Mouse (Mus musculus): ENCODE results near the gene Slc19a3. TPM values are rescaled to one million over a fixed set of nuclear protein-coding genes. Genes with fewer than 3 reads are reported as not detected.
A peak's percentile ranks its signal among the peaks of the same experiment; 100 is the strongest.
"Not testable (repeated sequence)": the region's sequence is repeated elsewhere in the genome, so short reads cannot be mapped to it uniquely, and the experiment has no call there.

The Slc19a3 gene
- polyA plus RNA-seq, 1 experiment from 2014 or later: 2.3 TPM

DNA sequence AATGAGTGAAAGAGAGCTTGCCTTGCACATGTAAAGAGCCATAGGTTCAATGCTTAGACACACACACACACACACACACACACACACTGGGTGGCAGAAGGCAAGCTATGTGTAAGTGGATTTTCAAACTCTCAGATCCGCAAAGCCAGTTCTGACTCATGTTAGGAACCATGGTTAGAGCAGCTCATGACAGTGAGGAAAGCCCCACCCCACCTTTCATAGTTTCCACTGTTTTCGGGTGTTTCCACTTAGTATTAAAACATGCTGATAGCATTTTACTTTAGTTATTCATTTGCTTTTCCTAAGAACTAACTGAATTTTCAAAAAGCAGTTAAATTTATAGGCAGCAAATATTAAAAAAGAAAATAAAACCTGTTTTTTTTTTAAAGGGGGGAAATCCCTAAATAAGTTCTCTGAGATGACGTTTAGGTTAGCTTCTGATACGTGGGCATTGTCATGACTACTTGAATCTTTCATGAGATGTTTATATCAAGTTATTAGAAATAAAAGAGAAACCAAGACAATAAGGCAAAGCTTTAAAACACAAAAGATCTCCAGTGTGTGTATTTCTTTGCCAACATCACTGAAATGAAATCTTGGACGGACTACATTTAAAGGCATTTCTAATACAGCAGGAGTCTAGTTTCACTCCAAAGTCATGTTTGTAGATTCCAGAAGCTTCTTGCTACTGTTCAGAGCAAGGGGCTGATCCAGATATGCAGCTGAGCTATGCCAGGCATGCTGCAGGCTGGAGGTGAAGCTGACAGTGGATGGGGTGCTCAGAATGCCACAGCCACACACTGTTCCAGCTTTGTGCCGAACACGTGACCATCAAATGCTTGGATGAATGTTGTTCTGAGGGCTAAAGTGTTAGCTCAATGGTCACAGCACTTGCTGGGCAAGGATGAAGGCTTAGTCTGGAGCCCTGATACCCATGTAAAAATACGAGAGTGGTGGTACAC is 31.7 kb downstream of the Slc19a3 start:
- no peak overlapping the region for H3K27ac ChIP-seq (ENCODE audit: poor library complexity, severe bottlenecking)
- whole genome bisulfite sequencing: 53% methylated on average over 8 of the region's 8 CpGs

DNA sequence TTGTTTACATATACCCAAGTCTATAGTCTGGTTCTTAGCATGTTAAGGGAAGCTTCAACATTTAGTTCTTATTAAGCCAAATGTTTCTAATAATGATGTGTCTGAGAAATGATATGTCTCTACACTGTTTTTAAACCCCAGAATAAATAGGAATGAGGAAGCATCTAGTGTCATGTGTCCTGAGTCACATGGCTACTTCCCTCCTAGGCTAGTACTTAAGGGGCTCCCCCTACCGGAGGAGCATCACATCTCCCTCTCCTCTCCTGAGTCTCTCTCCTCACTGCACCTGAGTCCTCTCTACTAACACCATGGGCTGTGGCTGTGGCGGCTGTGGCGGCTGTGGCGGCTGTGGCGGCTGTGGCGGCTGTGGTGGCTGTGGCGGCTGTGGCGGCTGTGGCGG is 37.9 kb downstream of the Slc19a3 start, which contains the start of gene Gm47959:
Gm47959 (plus strand) TSS at position 243 of the 400 bp plus-strand sequence.
- not testable (repeated sequence) for H3K4me2 ChIP-seq; H3K27ac ChIP-seq (ENCODE audit: poor library complexity, severe bottlenecking); H3K9me3 ChIP-seq (replicated peaks); H3K27me3 ChIP-seq (replicated peaks); H3K9ac ChIP-seq; H3K4me1 ChIP-seq (replicated peaks); ATAC-seq (ENCODE audit: insufficient number of reproducible peaks, low FRiP score); H3K36me3 ChIP-seq; H3K4me3 ChIP-seq
- 95% methylated on average over 9 of the region's 9 CpGs for WGBS

More for the DNA sequence above, 31.7 kb downstream of the Slc19a3 start:
- H3K4me3 ChIP-seq: no peak overlapping the region
- no peaks in the 10 kb centered on the region for H3K36me3 ChIP-seq
- 0 out of 2 replicates have a peak overlapping the region, but pooled peaks have one; percentile 0 for H3K4me2 ChIP-seq
- no peaks in the 10 kb centered on the region for H3K9me3 ChIP-seq (replicated peaks)
- no peaks in the 10 kb centered on the region for H3K27me3 ChIP-seq (replicated peaks)
- ATAC-seq (ENCODE audit: insufficient number of reproducible peaks, low FRiP score): no peak
- H3K9ac ChIP-seq: no peak overlapping the region
- H3K4me1 ChIP-seq (replicated peaks): peaks cover 20% of the 10 kb centered on the region

DNA sequence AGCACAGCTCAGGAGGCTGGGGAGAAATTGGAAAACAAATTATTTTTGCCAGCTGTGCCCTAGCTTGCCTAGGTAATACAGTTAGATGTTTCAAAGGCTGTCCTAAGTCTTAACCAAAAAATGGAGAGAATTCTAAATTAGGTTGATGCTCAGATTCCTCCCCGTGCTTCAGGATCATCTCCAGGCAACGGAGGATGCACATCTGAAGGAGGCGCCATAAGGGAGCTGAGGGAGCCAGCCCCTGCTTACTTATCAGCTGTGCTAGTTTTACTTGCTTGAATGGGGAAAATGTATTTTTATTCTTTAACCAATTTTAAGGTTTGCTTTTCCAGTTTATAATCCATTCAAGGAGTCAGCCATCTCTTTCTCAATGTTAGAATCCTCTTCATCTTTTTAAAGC is 44.3 kb downstream of the Slc19a3 start:
- H3K4me3 ChIP-seq: no peak overlapping the region
- ATAC-seq (ENCODE audit: insufficient number of reproducible peaks, low FRiP score): no peak
- no peak overlapping the region for H3K9ac ChIP-seq
- H3K4me2 ChIP-seq: no peak overlapping the region
- no peaks in the 10 kb centered on the region for H3K27me3 ChIP-seq (replicated peaks)
- H3K4me1 ChIP-seq (replicated peaks): peaks cover 4% of the 10 kb centered on the region; the same call in 1 of the 2 replicates
- no peak overlapping the region for H3K27ac ChIP-seq (ENCODE audit: poor library complexity, severe bottlenecking)
- 73% methylated on average over 3 of the region's 3 CpGs for WGBS
- no peaks in the 10 kb centered on the region for H3K9me3 ChIP-seq (replicated peaks)
- H3K36me3 ChIP-seq: no peaks in the 10 kb centered on the region

DNA sequence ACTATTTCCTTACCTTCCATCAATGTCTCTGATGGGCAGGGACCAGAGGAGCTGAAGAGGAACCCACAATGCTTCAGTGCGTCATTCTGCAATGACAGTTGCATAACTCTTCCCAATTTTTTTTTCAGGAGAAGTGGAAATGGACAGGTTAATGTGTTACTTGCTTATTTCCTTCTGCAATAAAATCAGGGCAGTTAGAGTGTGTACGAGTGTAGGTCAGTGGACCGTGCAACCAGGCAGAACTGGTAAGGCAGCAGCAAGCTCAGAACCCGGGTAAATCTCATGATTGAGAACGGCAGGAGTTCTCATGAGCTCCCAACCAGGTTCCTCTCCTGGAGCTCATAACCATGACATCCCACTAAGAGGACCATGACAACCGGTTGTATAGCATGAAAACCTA is 46.2 kb downstream of the Slc19a3 start:
- 82% methylated on average over 6 of the region's 6 CpGs for WGBS
- no peak overlapping the region for H3K27ac ChIP-seq (ENCODE audit: poor library complexity, severe bottlenecking)

DNA sequence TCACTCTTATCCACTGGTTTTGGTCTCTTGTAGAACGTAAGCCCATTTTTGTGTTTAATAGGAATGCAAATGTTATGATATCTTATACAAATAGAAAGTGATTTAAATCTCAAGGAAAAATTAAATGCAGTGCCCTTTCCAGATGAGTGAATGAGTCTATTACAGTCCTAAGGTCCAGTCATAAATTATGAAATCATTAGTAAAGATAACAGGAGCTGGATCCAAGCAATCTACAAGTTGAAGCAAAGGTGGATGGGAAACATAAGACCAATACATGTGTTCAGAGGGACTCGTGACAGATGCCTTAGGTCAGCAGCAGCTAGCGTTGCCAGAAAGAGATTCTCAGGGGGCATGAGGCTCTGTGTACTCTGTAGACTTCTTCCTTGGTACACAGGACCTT is 46.7 kb downstream of the Slc19a3 start:
- no peaks in the 10 kb centered on the region for H3K36me3 ChIP-seq
- no peak overlapping the region for H3K9ac ChIP-seq
- no peak overlapping the region for H3K4me3 ChIP-seq
- no peak for ATAC-seq (ENCODE audit: insufficient number of reproducible peaks, low FRiP score)
- whole genome bisulfite sequencing: 76% methylated on average over 3 of the region's 3 CpGs
- peaks cover 4% of the 10 kb centered on the region; the same call in 1 of the 2 replicates for H3K4me1 ChIP-seq (replicated peaks)
- H3K9me3 ChIP-seq (replicated peaks): no peaks in the 10 kb centered on the region
- H3K27ac ChIP-seq (ENCODE audit: poor library complexity, severe bottlenecking): no peak overlapping the region
- H3K27me3 ChIP-seq (replicated peaks): no peaks in the 10 kb centered on the region
- no peak overlapping the region for H3K4me2 ChIP-seq

More for the DNA sequence above, 46.2 kb downstream of the Slc19a3 start:
- ATAC-seq (ENCODE audit: insufficient number of reproducible peaks, low FRiP score): no peak
- Histone ChIP-seq H3K4me3 (no peak overlapping the region), H3K4me2 (no peak overlapping the region), H3K9ac (no peak overlapping the region), H3K9me3 (replicated peaks) (no peaks in the 10 kb centered on the region), H3K27me3 (replicated peaks) (no peaks in the 10 kb centered on the region), H3K4me1 (replicated peaks) (peaks cover 4% of the 10 kb centered on the region; the same call in 1 of the 2 replicates), H3K36me3 (no peaks in the 10 kb centered on the region)

DNA sequence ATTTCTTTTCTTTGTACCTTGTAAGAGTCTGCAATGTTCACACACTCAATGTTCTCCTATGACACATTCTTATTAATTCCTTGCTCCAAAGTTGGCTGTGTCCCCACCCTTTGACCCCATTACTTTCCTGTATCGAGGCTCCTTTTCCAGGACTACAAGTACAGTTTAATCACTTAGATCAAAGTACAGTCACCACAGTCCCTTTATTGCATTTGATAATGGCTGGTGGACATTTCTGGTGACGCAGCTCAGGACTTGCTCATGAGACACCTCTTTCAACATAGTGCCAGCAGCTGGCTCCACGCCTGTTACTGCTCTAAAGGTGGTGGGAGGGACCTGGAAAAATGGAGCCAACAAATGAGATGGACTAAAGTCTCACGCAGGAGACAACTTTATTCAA is 47.2 kb downstream of the Slc19a3 start:
- ATAC-seq (ENCODE audit: insufficient number of reproducible peaks, low FRiP score): no peak
- Histone ChIP-seq H3K27ac (ENCODE audit: poor library complexity, severe bottlenecking) (no peak overlapping the region), H3K4me2 (no peak overlapping the region), H3K4me3 (no peak overlapping the region), H3K36me3 (no peaks in the 10 kb centered on the region), H3K4me1 (replicated peaks) (peaks cover 4% of the 10 kb centered on the region; the same call in 1 of the 2 replicates), H3K27me3 (replicated peaks) (no peaks in the 10 kb centered on the region), H3K9ac (no peak overlapping the region), H3K9me3 (replicated peaks) (no peaks in the 10 kb centered on the region)
- WGBS: 62% methylated on average over 4 of the region's 4 CpGs

DNA sequence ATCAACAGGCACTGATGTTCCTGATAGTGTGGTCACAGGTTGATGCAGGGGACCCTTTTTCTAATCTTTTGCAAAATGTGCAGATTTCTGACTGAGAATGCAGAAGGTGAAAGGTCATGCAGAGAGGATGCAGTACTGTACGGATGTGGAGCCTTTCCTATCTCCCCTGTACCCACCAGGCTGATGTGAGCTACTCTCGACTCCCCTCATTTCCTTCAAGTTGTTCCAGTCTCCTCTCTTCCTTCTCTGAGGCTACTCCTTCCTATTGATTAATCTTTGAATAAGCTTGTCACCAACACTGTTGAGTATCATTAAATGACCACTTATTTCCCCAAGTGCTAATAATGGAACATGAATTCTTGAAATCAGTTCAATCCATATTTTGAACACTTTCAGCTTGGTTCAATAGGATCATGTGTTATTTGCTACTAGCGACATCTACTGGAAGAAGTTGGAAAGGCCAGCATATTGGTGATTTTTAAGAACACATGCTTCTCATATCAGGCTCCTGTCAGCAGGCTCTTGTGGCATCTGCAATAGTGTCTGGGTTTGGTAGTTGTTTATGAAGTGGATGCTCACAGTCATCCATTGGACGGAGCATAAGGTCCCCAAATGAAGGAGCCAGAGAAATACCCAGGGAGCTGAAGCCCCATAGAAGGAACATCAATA is 50.6 kb downstream of the Slc19a3 start:
- H3K36me3 ChIP-seq: no peaks in the 10 kb centered on the region
- H3K27ac ChIP-seq (ENCODE audit: poor library complexity, severe bottlenecking): no peak overlapping the region
- peaks cover 4% of the 10 kb centered on the region; the same call in 1 of the 2 replicates for H3K4me1 ChIP-seq (replicated peaks)
- 0 out of 2 replicates have a peak, but pooled peaks have one; percentile 11 for ATAC-seq (ENCODE audit: insufficient number of reproducible peaks, low FRiP score)
- H3K27me3 ChIP-seq (replicated peaks): no peaks in the 10 kb centered on the region
- no peak overlapping the region for H3K9ac ChIP-seq
- H3K4me3 ChIP-seq: no peak overlapping the region
- WGBS: 22% methylated on average over 4 of the region's 4 CpGs
- H3K4me2 ChIP-seq: no peak overlapping the region
- peaks cover 8% of the 10 kb centered on the region for H3K9me3 ChIP-seq (replicated peaks)

DNA sequence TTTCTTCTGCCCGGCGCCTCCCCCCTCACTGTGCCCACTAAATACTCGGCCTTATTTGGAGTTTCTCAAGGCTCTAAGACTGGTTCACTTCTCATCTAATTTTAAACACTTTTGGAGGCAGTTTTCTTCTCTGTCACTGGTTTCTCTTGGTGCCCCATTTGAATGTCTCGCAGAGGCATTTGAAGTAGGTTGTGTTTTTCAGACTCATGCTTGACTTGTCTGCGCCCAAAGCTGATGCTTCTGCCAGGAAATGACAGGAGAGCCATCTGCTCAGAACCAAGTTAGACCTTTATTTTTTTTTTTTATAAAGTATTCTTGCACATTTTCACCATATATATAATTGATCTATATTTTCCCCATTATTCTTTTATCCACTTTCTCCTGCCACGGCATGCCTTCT is 51.5 kb downstream of the Slc19a3 start:
- Histone ChIP-seq H3K9ac (no peak overlapping the region), H3K4me3 (no peak overlapping the region), H3K4me1 (replicated peaks) (peaks cover 4% of the 10 kb centered on the region; the same call in 1 of the 2 replicates), H3K27me3 (replicated peaks) (no peaks in the 10 kb centered on the region), H3K9me3 (replicated peaks) (peaks cover 8% of the 10 kb centered on the region), H3K36me3 (no peaks in the 10 kb centered on the region), H3K4me2 (no peak overlapping the region), H3K27ac (ENCODE audit: poor library complexity, severe bottlenecking) (no peak overlapping the region)
- ATAC-seq (ENCODE audit: insufficient number of reproducible peaks, low FRiP score): no peak
- WGBS: 81% methylated on average over 6 of the region's 6 CpGs

DNA sequence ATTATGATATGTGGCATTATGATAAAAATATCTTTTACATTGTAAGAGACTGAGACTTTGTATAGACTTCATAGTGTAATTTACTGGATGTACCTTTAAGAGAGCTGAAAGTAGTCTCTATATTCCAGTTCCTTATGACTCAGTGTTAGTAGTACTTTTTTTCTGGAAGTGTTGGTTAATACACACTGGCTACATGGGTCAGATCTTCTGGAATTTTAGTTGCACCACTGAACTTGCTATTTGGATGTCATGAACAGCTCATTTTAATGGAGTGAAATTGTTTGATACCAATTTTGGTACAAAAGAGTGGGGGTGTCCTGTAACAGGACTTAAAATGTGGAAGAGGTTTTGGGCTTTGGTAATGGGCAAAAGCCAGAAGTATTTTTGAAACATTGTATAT is 60.4 kb downstream of the Slc19a3 start:
- no peak for ATAC-seq (ENCODE audit: insufficient number of reproducible peaks, low FRiP score)
- Histone ChIP-seq H3K27me3 (replicated peaks) (no peaks in the 10 kb centered on the region), H3K36me3 (no peaks in the 10 kb centered on the region), H3K4me3 (no peak overlapping the region), H3K4me1 (replicated peaks) (peaks cover 24% of the 10 kb centered on the region), H3K4me2 (no peak overlapping the region), H3K9me3 (replicated peaks) (no peaks in the 10 kb centered on the region), H3K27ac (ENCODE audit: poor library complexity, severe bottlenecking) (no peak overlapping the region), H3K9ac (no peak overlapping the region)

DNA sequence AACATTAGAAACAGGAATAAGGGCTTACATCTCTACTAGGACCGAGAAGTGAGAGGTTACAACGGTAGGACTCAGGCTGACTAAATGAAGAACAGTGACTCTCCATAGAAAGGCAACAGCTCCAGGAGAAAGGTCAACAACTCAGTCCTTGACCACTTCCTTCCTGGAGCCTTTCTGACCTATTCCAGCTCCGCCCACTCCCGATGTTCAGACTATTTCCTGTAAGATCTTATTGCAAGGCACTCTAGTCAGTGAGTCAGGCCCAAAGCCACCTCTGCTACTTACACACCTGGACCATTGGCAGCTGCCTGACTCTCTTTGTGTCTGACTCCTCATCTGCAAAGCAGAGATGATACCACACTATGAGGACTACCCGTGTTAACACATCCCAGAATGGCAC is 62.5 kb downstream of the Slc19a3 start:
- no peak overlapping the region for H3K9ac ChIP-seq
- H3K4me1 ChIP-seq (replicated peaks): peaks cover 40% of the 10 kb centered on the region
- no peak overlapping the region for H3K27ac ChIP-seq (ENCODE audit: poor library complexity, severe bottlenecking)
- H3K9me3 ChIP-seq (replicated peaks): no peaks in the 10 kb centered on the region
- ATAC-seq (ENCODE audit: insufficient number of reproducible peaks, low FRiP score): no peak
- no peaks in the 10 kb centered on the region for H3K27me3 ChIP-seq (replicated peaks)
- H3K4me2 ChIP-seq: no peak overlapping the region
- WGBS: 66% methylated on average over 5 of the region's 5 CpGs
- no peaks in the 10 kb centered on the region for H3K36me3 ChIP-seq
- H3K4me3 ChIP-seq: no peak overlapping the region

DNA sequence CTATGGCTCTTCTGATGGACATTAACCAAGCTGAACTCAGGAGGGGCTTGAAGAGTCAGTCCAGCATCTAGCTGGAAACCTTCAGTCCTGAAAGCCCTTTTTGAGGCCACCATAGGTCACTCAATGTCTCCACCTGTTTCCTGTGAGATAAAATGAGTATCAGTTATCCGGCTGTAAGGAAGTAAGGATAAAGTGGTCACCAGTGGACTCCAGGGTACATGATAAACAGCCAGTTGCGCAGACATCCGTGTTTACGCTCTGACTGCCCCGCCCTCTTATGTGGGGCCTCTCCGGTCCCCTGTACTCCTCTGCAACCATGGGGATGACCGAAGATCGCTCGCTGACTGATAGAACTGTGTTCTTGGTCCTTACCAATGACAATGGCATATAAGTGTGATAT is 63.9 kb downstream of the Slc19a3 start:
- Histone ChIP-seq H3K27ac (ENCODE audit: poor library complexity, severe bottlenecking) (peak overlapping the region; percentile 66), H3K36me3 (no peaks in the 10 kb centered on the region), H3K4me2 (peak overlapping the region; percentile 26; the same call in 1 of the 2 replicates), H3K9ac (no peak overlapping the region), H3K4me1 (replicated peaks) (peaks cover 40% of the 10 kb centered on the region), H3K9me3 (replicated peaks) (no peaks in the 10 kb centered on the region), H3K4me3 (no peak overlapping the region), H3K27me3 (replicated peaks) (no peaks in the 10 kb centered on the region)
- WGBS: 55% methylated on average over 9 of the region's 9 CpGs
- ATAC-seq (ENCODE audit: insufficient number of reproducible peaks, low FRiP score): peak; percentile 90
